Mouse (Mus musculus): Measurements from ENCODE around the gene Ap5z1.
A peak's percentile ranks its signal among the peaks of the same experiment; 100 is the strongest.

Gene Ap5z1

GRCm38 (mm10) chr5:142475669-142476068 lies 11.9 kb downstream of the Ap5z1 start:
- no peak for DNase-seq (ENCODE audit: low read depth)

DNA sequence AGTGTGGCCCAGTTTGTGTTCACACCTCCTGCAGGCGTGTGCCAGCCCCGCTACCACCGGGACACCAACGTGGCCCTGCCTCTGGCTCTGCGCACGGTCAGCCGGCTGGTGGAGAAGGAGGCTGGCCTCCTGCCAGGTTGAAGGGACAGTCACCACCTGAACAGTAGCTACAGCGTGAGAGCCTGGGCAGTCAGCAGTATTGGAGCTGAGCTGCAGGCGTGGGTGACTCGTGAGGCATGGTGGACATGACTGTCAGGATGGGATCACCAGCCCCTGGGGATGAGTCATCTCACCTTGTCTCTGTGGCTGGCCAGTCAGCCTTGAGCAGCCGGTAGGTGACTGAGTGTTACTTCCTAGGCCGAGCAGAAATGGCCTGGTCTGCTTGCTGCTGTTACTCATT lies 13.6 kb downstream of the Ap5z1 start:
- peak; percentile 21 for DNase-seq (ENCODE audit: low read depth)

DNA sequence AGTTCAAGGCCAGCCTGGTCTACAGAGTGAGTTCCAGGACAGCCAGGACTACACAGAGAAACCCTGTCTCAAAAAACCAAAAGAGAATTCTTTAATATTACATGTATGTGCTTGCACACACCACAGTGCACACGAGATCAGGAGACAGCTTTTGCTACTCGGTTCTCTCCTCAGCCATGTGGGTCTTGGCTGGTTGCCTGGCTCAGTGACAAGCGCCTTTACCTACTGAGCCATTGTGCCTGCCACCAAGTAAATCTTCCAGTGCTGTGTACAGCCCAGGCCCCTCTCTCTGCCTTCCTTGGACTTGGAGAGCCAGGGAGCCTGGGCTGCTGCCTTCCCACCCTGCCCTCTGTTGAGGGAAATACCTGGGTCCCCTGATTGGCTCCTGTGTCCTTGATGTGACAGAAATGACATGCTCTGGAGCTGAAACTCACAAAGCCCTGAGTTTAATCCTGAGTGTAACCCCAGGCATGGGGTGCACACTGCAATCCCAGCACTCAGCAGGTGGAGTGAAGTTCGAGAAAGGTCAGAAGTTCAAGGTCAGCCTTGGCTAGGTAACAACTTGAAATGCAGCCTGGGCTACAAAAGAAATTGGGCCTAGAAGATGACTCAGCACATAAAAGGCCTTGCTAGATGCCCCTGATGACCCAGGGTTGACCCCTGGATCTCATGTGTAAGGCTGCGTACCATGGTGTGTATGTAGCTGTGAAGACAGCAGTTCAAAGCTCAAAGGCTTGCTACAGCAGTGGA lies 14.3 kb downstream of the Ap5z1 start:
- no peak for DNase-seq (ENCODE audit: low read depth)

GRCm38 (mm10) chr5:142478829-142479435 lies 15.2 kb downstream of the Ap5z1 start:
- peak; percentile 94 for DNase-seq (ENCODE audit: low read depth)

- DNase-seq (ENCODE audit: low read depth) = peak; percentile 50
Measured at GRCm38 (mm10) chr5:142482512-142482911, 18.8 kb downstream of the Ap5z1 start.

GRCm38 (mm10) chr5:142483581-142483980 lies 19.8 kb downstream of the Ap5z1 start:
- no peak for DNase-seq (ENCODE audit: low read depth)

- DNase-seq (ENCODE audit: low read depth) = no peak
Measured at GRCm38 (mm10) chr5:142486654-142487053, 22.9 kb downstream of the Ap5z1 start.

GRCm38 (mm10) chr5:142489955-142490707 lies 26.4 kb downstream of the Ap5z1 start:
- peak; percentile 66 for DNase-seq (ENCODE audit: low read depth)

DNA sequence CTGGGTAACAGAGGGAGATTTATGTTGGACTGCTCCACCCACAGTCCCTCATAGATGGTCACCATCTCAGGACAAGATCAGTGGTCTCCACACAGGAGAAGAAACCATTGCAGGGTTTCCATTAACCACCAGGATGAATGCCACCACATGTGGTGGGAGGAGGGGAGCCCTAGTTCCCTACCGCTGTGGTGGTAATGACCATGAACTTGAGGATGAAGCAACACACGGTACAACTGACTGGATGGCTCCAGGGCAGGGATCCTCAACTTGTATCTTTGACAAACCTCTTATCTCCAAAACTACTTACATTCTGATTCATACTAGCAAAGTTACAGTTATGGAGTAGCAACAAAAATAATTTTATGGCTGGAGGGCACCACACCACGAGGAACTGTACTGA lies 29.6 kb downstream of the Ap5z1 start:
- DNase-seq (ENCODE audit: low read depth) = no peak

GRCm38 (mm10) chr5:142495321-142496096 lies 31.8 kb downstream of the Ap5z1 start:
- DNase-seq (ENCODE audit: low read depth) = no peak

DNA sequence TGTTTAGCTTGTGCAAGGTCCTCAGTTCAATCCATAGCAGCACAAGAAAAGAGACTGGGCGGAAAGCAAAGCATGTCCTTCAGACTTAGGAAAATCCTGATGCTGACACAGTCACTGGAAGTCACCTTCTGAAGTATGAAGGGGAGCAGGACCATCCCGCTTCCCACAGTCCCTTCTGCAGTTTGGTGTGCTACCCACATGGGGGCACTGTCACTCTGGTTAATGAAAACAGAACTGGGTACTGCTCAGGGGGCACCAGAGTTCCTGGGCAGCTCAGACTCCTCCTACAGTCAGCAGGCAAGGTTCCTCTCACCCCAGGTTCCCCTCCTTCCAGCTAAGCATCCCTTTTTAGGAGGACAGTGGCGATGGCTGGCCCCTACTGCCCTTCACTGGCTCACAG lies 35.2 kb downstream of the Ap5z1 start:
- DNase-seq (ENCODE audit: low read depth) = peak; percentile 72

DNA sequence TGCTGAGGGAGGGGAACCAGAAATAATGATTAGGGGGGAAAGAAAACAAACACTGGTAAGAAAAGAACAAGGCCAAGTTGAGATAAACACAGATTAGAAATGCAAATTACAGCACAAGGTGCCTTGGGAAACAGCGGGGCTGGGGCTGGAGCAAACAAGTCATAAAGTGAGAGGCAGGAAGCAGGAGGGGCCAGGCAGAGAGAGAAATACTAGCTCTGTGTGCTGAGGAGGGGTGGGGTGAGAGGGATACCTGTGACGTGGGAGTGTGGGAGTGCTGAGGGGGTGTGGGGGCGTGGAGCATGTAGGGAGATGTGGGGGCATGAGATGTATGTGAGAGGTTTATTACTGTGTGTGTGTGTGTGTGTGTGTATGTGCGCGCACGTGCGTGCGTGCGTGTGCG lies 37.2 kb downstream of the Ap5z1 start:
- DNase-seq (ENCODE audit: low read depth) = no peak

DNA sequence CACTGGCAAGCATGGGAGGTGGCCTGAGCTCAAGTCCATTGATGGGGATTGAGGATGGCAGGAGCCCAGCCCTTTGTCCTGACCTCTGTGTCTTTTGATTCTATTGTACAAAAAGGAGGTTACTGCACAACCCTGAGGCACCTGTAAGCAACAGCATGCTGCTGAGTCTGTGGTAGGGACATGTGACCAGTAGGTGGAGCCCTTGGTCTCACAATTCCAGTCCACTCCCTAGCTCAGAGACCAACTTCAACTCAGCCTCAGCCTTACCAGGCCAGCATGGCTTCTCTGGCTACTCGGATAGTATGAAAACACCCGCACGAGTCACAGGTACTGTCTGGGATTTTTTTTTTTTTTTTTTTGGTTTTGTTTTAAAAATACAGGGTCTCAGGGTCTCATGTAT lies 38.7 kb downstream of the Ap5z1 start:
- peak; percentile 95 for DNase-seq (ENCODE audit: low read depth)

- no peak for DNase-seq (ENCODE audit: low read depth)
Measured at GRCm38 (mm10) chr5:142504175-142504574, 40.4 kb downstream of the Ap5z1 start.

GRCm38 (mm10) chr5:142505695-142506423 lies 42.1 kb downstream of the Ap5z1 start:
- DNase-seq (ENCODE audit: low read depth) = peak; percentile 66

- no peak for DNase-seq (ENCODE audit: low read depth)
Measured at GRCm38 (mm10) chr5:142509141-142510060, 45.7 kb downstream of the Ap5z1 start.

DNA sequence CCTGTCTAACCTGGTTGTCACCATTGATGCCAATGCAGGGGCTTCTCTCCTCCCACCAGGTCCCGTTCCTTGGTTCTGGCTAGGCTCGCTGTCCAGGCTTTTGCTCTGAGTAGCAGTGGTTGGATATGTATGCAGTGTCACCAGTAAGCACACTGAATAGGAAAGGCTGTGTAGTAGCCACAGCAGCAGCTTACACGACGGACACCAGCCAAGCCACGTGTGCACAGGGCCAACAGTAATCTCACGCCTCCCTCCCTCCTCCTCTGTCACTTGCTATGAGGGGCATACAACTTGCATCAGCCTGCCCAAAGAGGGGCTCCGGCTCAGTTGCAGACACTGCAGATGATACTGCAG lies 46.3 kb downstream of the Ap5z1 start:
- DNase-seq (ENCODE audit: low read depth) = no peak

DNA sequence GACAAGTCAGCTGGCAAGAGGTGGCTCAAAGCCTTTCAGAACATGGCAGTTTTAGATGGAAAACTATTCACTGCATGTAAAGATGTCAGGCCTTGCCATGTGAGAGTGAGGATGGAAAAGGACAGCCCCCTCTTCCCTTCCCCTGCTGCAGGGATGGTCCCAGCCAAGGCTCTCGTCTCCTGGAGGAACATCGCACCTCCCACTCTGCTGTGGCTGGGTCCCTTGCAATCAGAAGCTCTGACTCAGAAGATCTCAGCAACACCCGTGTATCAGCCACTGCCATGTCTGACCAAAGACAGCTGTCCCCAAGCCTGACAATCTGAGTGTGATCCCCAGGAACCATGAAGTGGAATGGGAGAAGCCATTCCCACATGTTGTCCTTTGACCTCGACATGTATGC lies 48.4 kb downstream of the Ap5z1 start:
- no peak for DNase-seq (ENCODE audit: low read depth)

GRCm38 (mm10) chr5:142518973-142519372 lies 55.2 kb downstream of the Ap5z1 start:
- no peak for DNase-seq (ENCODE audit: low read depth)

DNA sequence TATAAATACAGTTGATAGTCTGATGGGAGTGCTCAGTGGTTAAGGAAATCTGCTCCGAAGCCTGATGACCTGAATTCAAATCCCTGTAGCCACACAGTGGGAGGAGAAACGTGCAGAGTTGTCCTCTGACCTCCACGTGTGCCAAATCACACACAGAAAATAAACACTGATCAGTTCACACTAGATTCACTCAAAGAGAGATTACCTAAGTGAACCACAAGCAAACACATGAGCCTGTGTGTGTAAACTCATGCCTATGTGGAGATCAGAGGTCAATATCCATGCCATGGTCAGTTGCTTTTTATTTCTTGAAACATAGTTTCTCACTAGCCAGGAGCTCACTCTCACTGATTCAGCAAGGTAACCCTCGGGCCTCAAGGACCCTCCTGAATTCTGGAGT lies 56.6 kb downstream of the Ap5z1 start:
- no peak for DNase-seq (ENCODE audit: low read depth)

All from NIH3T3 (cell line).